Mouse (Mus musculus) central nervous system, embryonic 11.5 days (tissue): ENCODE data around the gene Lingo2. TPM values are rescaled to one million over a fixed set of nuclear protein-coding genes. Genes with fewer than 3 reads are reported as not detected.

ENCODE experiments used
- polyA plus RNA-seq: library from polyadenylated mRNA; depleted of rRNA; stranded (reverse); fragments of >200 nt; gene quantifications from 2 replicates; pipeline ENCODE4 v1.2.3, GENCODE M21; 2012; rRNA removed

The Lingo2 gene
- polyA plus RNA-seq = 0.54 and 0.93 TPM in 2 replicates

DNA sequence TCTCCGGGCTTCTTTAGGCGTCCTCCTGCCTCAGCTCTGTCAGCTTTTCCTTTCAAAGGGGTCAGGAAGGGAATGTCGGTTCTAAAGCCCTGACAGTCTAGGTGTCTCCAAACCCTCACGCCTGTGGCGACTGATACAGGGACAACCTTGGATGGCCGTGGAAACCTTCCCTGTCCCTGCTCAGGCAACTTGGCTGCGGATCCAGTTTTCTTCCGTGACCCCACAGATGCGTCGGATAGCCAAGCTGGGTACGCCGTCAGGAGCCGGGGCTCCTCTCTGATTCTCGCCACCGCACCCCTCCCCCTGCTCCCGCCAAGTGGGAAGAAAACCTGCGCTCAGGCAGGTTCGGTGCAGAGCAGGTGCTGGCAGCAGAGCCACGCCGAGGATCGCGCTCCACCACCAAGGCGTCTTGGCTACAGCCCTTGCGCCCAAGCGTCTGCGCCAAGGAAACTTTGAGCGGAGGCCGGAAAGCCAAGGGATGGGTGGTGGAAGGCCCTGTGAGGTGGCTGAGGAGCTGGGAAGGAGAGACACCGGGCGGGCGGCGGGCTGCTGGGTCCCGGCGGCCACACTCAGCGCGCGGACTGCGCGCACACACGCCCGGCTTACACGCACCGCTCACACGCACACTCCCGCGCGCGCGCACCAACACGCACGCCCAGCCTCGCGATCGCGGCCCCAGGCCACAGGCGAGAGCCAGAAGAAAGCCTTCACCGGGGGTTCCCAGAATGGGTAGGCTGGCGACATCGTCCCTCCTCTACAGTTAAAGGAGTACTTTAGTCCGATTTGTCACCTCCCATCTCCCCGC is at the start of gene Lingo2:
Gene Lingo2 (minus strand): TSS at position 598 of the 805 bp plus-strand sequence.

